ENCODE assay signal across 8 mouse cellular contexts in the genomic region with DNA sequence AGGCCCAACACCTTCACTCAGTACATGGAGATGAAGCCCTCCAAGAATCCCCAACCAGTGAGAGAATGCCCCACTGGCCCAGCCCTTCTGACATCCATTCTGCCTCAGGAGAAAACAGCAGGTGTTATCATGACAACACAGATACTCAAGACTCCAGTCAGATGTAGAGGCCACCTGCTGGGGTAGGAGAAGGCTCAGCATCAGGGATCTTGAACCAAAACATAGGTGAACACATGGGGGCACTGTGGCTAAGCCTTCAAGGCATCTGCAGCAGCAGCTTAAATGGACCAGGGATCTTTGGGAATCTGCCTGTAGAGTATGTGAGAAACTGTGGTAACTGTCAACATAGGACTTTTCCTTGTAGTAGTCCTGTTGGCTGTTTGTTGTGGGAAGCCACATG. TPM values are rescaled to one million over a fixed set of nuclear protein-coding genes. Genes with fewer than 3 reads are reported as not detected.
DNase-seq lines count a peak whose midpoint lies in the region; ATAC-seq and TF ChIP-seq lines count a peak whose summit lies in the region.

No protein-coding gene starts in this region.

- H3K27me3 ChIP-seq in hindbrain, embryonic 16.5 days (replicated peaks; ENCODE audit: control insufficient read depth, insufficient read depth, low read length): no peaks in the 10 kb centered on the region

- no peak overlapping the region for H3K4me2 ChIP-seq in hindbrain, embryonic 16.5 days (ENCODE audit: low read length)

- DNase-seq in gastrocnemius, adult 2 months: no peak
- DNase-seq in gastrocnemius, adult 8-10 months (ENCODE audit: low spot score in 2 of 2): no peak
- DNase-seq in thymus, postnatal 14 days: peak; percentile 36
- DNase-seq in thymus, adult 18-20 months: no peak
- peak; percentile 17 to 58 for DNase-seq in kidney, postnatal 36 days
- DNase-seq in ovary, adult 18-20 months (ENCODE audit: low spot score): no peak
- no peak for DNase-seq in urinary bladder, postnatal 36 days (ENCODE audit: low spot score in 2 of 2)

- intact Hi-C loops in gastrocnemius, adult 2 months (cut with DNase I): loop anchor here (2.0 kb wide), 1 partner anchor 64 kb away; no protein-coding TSS in a partner anchor

- H3K4me1 ChIP-seq in hindbrain, embryonic 16.5 days (ENCODE audit: control insufficient read depth, insufficient read depth, low read depth, low read length): no peaks in the 10 kb centered on the region

- no peak for ATAC-seq in hindbrain, embryonic 16.5 days

- no peak overlapping the region for H3K27ac ChIP-seq in gastrocnemius, adult 2 months
- H3K27ac ChIP-seq in hindbrain, embryonic 16.5 days (ENCODE audit: low read depth, low read length): no peak overlapping the region

- H3K4me3 ChIP-seq in gastrocnemius, adult 2 months: no peak overlapping the region
- H3K4me3 ChIP-seq in hindbrain, embryonic 16.5 days (ENCODE audit: low read length): no peak overlapping the region

- peak; percentile 60 for TF ChIP-seq CTCF in gastrocnemius, adult 2 months (IDR thresholded peaks at IDR 0.05)

- H3K36me3 ChIP-seq in hindbrain, embryonic 16.5 days (ENCODE audit: control insufficient read depth, insufficient read depth, low read length): peaks cover 12% of the 10 kb centered on the region; the same call in 1 of the 2 replicates

- no peak overlapping the region for H3K9ac ChIP-seq in hindbrain, embryonic 16.5 days (ENCODE audit: low read depth, low read length)

- H3K9me3 ChIP-seq in hindbrain, embryonic 16.5 days (ENCODE audit: control insufficient read depth, low read length): no peaks in the 10 kb centered on the region

RNA-seq across cellular contexts. Expression of a gene that starts 11.3 kb away (rescaled TPM):
- total RNA-seq in gastrocnemius, adult 2 months (2021): 1 to 10 TPM; 6.1 to 9.3 TPM
- 1 to 10 TPM; 6.2 to 8.6 (median 7.8) TPM for total RNA-seq in gastrocnemius, adult 8-10 months (2022)
- polyA plus RNA-seq in hindbrain, embryonic 16.5 days (2015; fragmentation: Nextera tagmentation; extraction: Ambion mirVana): 13.1 and 16.7 TPM in 2 replicates

RNA-seq across cellular contexts. Expression of a gene that starts 11.5 kb away (rescaled TPM):
- 1 to 10 TPM; 5.5 to 7.9 TPM for total RNA-seq in gastrocnemius, adult 2 months (2021)
- total RNA-seq in gastrocnemius, adult 8-10 months (2022): 1 to 10 TPM; 2.4 to 5.5 (median 4.0) TPM
- polyA plus RNA-seq in hindbrain, embryonic 16.5 days (2015; fragmentation: Nextera tagmentation; extraction: Ambion mirVana): 72.5 and 73.9 TPM in 2 replicates

Comparison
In these comparisons a context has a peak if more than half of its experiments do, and no peak if none do; other contexts are left out.
1. DNase-seq: peak in thymus, postnatal 14 days (single experiment) and kidney, postnatal 36 days (2 of 2); none in gastrocnemius, adult 2 months (single experiment), gastrocnemius, adult 8-10 months (0 of 2), thymus, adult 18-20 months (0 of 2), ovary, adult 18-20 months (single experiment) and urinary bladder, postnatal 36 days (0 of 2).